Mouse (Mus musculus): ENCODE measurements around the gene Ugcg.
A peak's percentile ranks its signal among the peaks of the same experiment; 100 is the strongest.

Gene Ugcg

DNA sequence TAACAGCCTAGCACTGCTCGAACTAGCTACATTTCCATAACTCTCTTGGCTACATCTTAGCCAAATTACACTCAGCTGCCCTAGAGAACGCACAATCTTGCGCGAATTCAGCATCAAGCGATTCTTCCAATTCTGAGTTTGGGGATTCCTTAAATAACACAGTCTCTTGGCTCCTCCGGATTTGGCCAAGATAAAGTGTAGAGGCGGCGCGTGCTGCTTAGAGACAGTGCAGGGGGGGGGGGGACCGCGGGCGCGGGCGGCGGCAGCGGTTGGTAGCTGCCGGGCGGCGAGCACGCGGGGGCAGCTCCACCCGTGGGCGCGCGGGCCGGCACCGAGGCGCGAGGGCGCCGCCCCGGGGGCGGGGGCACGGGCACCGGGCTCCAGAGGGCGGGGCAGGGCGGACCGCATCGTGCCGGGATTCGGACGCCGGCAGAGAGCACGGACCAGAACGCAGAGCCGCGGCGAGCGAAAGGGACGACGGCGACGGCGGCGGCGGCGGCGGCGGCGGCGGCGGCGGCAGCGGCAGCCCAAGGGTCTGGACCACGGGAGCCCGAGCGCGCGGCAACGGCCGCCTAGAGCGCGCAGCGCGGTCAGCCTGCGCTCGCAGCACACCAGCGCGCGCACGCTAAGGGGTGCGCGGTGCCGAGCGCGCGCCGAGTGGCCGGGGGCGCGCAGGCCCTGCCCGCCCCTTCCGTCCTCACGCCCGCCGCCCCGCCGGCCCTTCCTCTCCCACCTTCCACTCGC lies at the start of gene Ugcg:
Gene Ugcg, plus strand, starts transcription at position 456 of the 744 bp plus-strand sequence.
- DNase-seq: peak; percentile 73 to 81

DNA sequence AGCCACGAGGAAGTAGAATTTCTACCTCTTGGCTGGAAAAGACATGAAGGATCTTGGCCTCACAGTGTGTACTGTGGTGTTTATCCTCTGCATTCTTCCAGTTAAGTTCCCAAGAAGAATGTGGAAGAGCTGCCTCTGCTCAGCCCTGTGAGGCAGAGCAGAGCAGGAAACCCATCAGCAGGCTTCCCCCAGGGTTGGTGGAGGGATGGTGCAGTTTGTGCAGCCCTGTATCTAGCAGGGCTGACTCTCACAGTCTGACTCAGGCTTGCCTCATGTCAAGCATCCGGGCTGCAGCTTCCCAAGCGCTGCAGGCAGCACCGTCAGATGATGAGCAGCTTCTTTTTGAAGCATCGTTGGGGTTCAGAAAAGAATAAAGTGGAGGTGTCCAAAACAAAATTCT lies 40.0 kb upstream of the Ugcg start:
- DNase-seq: no peak

DNA sequence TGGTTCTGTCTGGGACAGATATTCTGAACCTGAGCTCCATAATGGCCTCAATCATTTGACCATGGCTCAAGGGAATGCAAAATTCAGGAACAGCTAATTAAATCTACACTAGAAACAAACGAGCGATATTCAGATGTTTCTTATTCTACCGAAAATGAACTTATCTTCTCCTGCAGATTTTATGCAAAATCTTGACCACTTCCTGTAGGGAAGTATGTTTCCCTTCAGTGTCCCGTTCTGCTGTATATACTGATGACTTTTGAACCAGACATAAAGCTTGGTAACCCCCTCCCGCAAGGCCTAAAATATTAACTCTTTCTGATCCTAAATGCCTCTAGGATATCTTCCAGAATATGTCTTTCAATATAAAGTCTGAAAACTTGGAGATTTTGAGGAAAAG lies 38.1 kb upstream of the Ugcg start:
- no peak for DNase-seq

DNA sequence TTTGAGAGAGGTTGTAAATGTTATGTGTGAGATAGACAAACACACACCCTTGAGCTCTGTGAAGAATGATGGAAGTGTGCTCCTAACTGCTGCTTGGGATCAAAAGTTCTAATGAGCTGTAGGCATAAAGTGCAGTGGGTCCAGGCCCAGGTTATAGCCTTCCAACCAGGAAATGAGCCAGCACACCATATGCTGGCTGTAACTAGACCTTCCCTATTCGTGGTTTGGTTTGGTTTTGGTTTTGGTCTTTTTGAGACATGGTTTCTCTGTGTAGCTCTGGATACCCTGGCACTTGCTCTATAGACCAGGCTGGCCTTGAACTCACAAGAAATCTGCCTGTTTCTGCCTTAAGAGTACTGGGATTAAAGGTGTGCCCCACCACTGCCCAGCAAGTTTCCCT lies 37.1 kb upstream of the Ugcg start:
- DNase-seq: no peak

DNA sequence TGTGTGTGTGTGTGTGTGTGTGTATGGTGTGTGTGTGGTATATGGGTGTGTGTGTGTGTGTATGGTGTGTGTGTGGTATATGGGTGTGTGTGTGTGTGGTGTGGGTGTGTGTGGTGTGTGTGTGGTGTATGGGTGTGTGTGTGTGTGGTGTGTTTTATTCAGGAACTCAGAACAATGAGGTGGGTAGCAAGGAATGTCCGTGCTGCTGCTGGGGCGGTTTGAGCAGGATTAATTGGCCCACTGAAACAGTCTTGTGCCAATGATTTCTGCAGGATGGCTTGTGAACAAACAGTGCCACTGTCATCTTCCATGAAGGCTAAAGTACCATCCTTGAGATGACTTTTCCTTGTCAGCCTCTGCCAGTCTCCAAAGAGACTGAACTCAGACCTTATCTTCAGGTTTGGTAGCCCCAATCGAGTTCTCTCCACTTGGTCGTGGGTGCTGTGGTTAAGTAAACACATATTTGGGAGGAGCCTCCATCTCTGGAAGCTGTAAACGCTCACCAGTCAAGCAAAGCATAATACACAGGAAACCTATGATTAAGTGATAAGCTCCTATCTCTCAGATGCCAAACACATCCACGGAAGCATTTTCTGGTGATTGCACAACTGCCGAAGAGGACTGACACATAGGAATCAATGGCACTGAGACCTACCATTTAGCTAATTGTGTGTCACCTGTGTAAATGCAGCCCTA lies 32.0 kb upstream of the Ugcg start:
- no peak for DNase-seq

DNA sequence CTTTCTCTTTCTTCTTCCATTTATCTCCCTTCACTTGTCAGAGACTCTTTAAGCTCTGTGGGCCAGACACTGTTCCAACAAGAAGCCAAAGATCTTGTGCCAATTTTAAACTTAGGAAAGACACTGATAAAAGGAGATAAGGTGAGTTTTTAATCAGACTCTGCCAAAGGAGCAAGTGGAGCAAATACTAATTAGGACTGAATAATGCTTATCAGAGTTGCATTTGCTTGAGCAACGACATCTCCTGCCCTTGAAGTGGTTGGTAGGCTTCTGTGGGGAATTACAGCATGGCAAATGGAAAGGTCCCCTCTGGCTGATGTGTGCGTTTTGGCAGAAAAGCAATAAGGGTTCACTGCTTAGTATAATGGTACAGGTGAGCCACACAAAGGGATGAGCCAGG lies 31.4 kb upstream of the Ugcg start:
- no peak for DNase-seq

DNA sequence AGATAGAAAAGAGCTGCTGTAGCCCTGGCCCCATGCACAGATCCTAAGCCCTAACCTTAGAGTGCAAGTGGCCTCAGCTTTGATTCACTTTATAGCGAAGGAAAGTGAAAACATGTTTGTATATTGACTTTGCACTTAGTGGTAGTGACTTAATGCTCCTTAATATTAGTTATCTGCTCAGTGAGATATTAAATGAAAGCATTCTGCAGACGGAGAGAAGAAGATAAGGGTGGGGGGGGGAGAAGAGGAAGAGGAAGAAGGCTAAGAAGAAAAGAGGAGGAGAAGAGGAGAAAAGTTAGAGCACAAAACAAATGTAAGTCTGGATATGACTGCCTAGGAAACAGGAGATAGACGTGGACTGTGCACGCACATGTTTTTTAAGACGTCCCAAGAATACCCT lies 28.8 kb upstream of the Ugcg start:
- no peak for DNase-seq

DNA sequence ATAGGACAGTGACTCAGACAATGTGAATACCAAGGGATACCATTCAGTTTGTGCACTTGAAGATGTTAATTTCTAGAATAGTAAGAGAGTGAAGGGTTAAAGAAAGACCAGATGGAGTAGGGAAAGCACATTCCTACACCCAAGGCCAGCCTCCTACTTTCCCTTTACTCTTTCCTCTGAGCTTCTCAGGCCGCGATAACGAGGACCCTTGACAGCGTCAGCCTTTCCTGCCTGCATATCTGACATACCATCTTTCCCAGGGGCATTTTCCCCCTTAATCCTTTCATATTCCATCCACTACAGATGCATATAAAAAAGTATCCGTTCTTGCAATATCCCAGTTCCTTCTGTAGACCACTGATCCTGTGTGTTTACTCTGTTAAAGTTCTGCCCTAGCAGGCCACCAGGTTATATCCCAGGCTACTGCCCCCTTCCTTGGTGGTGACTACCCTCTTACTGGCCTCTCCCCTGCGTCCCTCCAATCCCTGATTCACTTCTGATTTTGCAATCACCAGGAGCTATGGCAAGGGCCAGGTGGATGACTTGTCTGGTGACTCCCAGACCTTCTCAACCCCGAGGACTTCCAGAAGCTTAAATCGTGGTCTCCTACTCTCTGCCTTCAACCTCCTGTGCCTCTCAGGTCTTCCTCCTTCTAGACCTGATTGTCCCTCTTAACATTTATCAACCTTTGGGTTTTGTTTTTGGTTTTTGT lies 27.9 kb upstream of the Ugcg start:
- DNase-seq: no peak

DNA sequence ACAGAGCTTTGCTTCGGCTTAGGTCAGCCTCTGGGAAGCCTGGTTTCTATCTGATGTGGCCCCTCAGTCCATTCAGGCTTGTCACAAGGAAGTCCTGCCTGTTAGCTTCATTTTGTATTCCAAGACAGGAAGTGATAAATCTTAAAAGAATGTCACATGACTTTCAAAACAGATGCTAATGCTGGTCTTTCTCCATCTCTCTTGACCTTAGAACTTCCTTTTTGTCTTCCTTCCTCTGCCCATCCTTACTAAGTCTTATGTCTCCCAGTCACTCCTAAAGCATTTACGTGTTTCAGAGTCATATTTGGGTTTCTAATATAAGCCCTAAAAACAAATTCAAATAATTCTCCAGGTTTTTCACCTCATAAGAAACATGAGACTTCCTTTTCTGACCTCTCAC lies 25.0 kb upstream of the Ugcg start:
- no peak for DNase-seq

DNA sequence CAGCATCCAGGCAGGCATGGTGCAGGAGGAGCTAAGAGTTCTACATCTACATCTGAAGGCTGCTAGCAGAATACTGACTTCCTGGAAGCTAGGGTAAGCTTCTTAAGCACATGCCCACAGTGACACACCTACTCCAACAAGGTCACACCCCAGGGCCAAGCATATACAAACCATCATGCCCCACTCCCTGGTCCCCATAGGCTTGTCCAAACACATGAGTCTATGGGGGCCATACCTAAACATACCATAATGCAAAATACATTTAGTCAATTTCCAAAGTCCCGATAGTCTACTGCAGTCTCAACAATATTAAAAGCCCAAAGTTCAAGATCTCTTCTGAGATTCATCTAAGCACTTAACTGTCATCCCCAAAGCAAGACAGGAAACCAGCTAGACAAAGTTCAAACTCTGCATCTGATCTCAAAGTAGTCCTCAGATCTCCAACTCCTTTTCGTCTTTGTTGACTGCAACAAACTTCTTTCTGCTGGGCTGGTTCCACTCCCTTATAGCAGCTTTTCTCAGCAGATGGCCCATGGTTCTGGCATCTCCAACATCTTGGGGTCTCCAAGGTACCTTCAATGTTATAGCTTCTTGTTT lies 21.7 kb upstream of the Ugcg start:
- no peak for DNase-seq

DNA sequence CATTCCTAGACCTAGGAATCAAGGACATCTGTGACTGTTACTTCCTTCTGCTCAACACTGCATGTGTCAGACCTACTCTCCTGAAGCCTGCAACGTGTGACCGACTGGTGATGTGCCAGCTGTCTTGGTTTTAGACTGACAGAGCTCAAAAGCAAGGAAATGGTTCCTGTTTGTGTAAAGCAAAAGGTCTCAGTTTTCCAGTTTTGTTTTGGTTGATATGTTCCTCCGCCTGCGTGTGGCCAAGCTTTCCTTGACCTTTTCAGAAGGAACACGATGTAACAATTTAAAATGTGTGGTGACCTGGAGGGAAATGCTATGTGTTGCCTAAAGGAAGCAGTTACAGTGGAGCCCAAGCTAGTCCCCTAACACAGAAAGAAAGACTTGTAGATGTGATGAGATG lies 19.1 kb upstream of the Ugcg start:
- no peak for DNase-seq

DNA sequence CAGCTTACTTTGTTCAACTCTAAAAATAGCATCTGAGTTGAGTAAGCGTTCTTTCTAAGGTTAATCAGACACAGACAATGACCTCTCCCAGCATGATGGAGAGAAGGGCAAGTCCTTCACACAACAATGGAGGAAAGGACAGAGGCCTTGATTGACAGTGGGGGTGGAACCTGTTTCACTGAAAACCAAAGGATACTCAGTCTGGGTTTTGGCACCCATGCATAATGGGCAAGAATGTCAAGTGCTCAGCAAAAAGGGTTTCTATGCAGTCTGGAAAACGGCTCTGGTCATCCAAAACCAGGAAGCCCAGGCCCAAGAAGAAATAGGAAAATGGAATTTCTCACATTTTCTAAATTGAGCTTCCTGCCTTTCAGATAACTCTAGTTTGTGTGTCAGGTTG lies 16.4 kb upstream of the Ugcg start:
- no peak for DNase-seq

DNA sequence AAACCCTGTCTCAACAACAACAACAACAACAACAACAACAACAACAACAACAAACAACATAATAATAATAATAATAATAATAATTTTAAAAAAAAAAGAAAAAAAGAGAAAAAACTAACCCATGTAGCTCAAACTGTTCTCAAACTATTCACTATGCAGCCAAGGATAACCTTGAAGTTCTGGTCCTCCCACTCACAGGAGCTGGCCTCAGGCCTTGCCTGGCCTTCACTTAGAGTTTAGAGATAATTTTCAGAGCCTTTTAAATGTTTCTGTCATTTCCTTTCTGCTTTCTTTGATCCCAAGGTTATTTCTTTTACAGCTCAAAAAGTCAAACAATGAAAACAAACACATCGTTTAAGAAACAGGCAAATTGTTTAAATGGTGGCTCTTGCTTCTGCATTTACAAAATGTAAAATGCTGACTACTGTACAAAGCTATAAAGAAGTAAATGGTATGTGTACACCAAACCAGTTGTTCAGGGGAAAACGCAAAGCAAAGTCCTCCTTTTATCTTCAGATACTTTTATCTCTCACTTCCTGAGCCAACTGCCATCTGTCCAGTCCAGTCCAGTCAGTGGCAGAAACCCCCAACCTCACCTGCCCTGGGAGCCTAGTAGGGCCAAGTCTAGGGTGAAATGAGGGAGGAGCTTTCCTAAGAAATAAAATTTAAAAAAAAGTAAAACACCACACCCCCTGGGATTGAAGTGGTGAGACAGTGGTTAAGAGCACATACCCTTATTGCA lies 15.7 kb upstream of the Ugcg start:
- DNase-seq: no peak

DNA sequence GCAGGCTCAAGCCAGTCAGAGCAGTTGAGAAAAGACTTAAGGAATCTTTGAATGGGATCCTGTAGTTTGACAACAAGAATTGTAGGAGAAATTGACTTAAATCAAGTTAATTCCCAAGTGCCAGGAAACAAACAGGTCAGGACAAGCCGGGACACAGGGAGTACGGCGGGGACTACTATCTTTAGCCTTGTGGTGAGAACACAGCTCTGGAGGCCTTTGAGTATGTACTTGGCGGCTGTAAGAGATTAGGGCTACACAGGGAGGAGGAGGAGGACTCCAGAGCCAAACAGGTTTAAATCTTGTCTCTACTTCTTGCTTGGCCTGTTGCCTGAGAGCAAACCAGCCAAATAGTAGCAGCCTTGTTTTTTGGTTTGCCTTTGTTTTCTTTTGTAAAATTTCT lies 14.1 kb upstream of the Ugcg start:
- no peak for DNase-seq

DNA sequence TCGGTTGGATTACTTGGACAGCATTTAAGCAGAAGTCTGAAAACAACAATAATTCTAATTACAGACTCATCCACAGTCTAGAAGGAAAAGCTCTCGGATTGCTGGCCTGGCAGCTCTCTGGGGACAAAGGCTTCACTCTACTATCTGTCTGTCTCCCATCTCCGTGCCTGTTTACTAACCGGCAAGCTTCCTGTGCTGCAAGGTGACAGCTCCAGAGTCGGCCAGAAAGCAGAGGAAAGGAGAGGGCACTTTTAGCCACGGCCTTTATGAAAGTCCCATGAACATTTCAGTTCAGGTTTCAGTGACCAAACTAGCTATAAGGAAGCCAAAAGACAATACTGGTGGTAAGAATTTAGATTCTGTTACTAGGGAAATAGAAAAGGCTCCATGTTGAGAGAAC lies 13.1 kb upstream of the Ugcg start:
- DNase-seq: no peak

DNA sequence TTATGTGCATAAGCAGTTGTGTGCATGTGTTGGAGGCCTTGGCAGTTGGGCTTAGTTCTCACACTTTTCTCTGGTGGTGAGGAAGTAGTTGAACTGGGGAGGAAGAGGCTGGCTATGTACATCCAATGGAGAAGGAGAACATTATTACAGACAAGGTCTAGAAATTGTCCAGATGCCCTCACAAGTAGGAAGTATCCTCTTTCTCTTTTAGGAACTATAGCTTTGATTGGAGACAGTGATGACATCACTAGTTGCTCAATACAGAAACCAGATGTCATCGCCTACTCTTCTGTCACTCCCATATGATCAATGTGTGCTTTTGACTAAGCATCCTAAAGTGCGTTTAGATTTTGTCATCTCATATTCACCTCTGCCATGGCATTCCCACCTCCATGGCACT lies 11.5 kb upstream of the Ugcg start:
- no peak for DNase-seq

DNA sequence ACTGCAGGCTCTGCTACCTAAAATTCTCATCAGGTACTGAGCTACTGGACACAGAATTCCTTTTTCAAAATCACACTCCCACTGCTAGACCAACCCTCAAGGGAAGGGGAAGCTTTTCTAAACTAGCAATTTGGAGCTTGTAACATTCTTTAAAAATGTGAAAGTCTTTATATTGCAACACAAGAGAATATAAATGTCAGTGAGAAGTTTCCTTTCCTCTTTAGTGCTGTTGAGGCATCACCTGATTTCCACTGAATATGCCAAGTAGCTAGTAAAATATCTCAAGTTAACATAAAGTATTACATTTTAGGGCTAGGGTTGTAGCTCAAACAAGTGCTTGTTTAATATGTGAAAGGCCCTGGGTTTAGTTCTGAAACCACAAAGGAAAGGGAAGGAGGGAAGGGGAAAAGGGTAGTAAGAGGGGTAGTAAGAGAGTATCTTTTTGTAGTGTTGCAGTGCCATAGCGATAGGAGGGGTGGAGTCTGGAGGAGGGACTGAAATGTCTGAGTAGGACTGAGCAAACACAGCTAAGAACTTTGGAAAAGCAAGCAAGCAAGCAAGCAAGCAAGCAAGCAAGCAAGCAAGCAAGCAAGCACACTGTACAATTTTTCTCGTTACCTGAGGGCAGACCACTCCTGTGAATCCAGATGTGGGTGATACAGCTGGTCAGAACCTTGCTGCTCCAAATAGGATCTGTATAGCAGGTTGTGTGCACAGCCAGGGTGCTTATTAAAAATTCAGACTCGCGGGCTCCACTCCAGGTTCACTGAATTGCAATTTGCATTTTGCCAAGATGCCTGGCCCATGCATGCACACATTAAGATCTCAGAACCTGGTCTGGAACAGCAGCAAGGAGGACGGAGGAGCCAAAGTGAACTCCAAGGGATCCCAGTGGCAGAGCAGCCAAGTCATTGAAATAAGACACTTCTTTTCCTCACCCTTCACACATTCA lies 7.5 kb upstream of the Ugcg start:
- no peak for DNase-seq

DNA sequence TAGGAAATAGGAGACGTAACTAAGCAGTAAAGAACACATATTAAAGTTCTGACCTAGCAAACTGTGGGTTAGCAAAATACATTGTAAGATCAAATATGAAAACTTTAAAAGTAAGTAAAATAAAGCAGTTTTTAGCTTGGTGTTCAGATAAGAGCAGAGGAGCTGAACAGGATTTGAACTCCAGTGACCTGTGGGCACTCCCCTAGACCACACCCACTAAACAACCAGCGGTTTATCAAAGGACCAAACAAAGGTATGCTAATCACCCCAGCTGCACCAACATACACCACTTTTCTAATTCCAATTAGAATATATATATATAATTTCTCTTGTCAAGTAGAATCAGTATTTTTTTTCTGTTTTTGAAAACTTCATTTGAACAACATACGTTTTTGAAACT lies 3.4 kb upstream of the Ugcg start:
- no peak for DNase-seq

DNA sequence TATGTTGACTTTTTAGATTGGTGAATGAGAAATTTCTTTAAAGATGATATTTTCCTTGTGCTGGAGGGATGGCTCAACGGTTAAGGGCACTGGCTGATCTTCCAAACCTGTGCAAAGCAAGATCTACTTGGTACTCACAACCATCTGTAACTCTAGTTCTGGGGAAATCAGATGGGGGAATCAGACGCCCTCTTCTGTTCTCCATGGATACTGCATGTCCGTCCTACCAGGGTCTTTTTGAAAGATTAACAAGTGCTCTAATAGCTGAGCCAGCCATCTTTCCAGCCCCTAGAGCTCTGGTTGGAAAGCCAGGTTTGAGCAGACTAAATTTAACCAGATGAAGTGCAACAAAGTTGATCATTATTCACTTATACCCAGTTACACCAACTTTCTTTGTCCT lies 1.8 kb upstream of the Ugcg start:
- DNase-seq: peak in 1 of 2 experiments; percentile 13

DNA sequence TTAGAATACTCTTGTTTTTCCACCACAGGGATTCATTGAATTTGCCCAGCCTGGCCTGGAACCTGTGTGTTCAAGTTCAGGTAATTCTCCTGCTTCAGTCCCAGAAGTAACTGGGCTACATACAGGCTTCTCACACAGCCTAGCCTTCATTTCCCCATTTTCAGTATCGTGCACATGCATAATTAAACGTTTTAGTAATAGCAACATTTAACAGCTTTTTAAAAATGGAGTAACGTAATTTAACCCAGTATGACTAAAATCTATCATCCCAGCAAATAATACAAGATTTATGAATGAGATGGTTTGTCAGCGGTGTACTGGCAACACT lies 619 bp upstream of the Ugcg start:
- no peak for DNase-seq

DNA sequence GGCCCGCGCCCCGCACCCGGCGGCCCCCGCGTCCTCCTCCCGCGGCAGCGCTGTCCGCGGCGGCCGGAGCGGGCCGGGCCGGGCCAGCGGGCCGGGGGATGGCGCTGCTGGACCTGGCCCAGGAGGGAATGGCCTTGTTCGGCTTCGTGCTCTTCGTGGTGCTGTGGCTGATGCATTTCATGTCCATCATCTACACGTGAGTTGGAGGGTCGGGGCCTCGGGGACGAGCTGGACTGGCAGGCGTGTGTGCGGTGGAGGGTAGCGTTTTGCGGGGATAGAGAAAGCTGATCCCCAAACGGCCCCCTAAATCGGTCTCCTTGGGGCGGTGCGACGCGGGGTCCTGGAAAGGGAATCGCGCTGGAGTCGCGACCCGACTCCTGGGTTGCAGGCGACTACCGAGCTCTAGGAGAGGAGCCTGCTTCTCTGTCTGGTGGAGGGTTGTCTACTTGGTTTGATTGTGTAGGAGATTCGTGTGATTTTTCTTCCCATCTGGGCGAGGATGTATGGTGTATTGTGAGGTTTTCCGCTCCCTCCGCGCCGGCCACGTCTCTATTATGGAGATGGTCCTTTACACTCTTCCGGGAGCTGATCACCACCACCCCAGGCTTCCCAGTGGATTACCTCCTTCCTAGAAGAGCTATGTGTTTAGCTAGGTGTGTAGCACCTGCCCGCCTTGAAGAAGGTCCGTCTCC lies 635 bp downstream of the Ugcg start:
- peak; percentile 25 to 46 for DNase-seq
